Mouse (Mus musculus): ENCODE results near the gene 1110008P14Rik. TPM values are rescaled to one million over a fixed set of nuclear protein-coding genes. Genes with fewer than 3 reads are reported as not detected.

1110008P14Rik gene
- 104 TPM for polyA plus RNA-seq (2012; fragmentation: generic; extraction: Trizol)
- long read RNA-seq, experiment 1, transcript 1110008P14Rik-201 (2 exons, 680 nt), result major isoform, 61 of 63 reads
- long read RNA-seq, experiment 1, partial matches to known transcripts, result 1 of 63 reads
- long read RNA-seq, experiment 1, other reads (novel, unspliced or antisense), result 0 of 63 reads
- long read RNA-seq, experiment 2, transcript 1110008P14Rik-201 (2 exons, 680 nt), result major isoform, 9 of 13 reads
- long read RNA-seq, experiment 2, partial matches to known transcripts, result 0 of 13 reads
- long read RNA-seq, experiment 2, other reads (novel, unspliced or antisense), result 3 of 13 reads

GRCm38 (mm10) chr2:32381775-32382223 is at the start of gene 1110008P14Rik:
1110008P14Rik (minus strand) TSS chr2:32381938.
- no peak for TF ChIP-seq FOSL1 (IDR thresholded peaks at IDR 0.05; ENCODE audit: insufficient read depth, low read length, poor library complexity, severe bottlenecking)
- TF ChIP-seq MAX (IDR thresholded peaks at IDR 0.05), result peak; percentile 68
- TF ChIP-seq MYOG (IDR thresholded peaks at IDR 0.05; ENCODE audit: control insufficient read depth, extremely low read depth, insufficient read length), result no peak
- peaks cover 20% of the 10 kb centered on the region for H3K36me3 ChIP-seq (ENCODE audit: control insufficient read depth, insufficient read depth)
- no peaks in the 10 kb centered on the region for H3K79me3 ChIP-seq (ENCODE audit: low read depth)
- H3K27me3 ChIP-seq (ENCODE audit: control insufficient read depth, insufficient read depth, insufficient read length), result peaks cover 8% of the 10 kb centered on the region
- H3ac ChIP-seq (ENCODE audit: control insufficient read depth, insufficient read length, low read depth), result peak within 1 kb of the TSS; percentile 73
- H3K4me3 ChIP-seq (ENCODE audit: insufficient read depth, poor library complexity, severe bottlenecking), result peak within 1 kb of the TSS; percentile 61
- peaks cover 14% of the 10 kb centered on the region for H3K79me2 ChIP-seq (ENCODE audit: control insufficient read depth, insufficient read depth)

GRCm38 (mm10) chr2:32430701-32431676 is 49.3 kb upstream of the 1110008P14Rik start:
- TF ChIP-seq FOSL1 (IDR thresholded peaks at IDR 0.05; ENCODE audit: insufficient read depth, low read length, poor library complexity, severe bottlenecking), result no peak
- no peak for TF ChIP-seq MYOD1 (IDR thresholded peaks at IDR 0.05; ENCODE audit: control insufficient read depth, insufficient read length, low read depth)
- no peak for TF ChIP-seq USF1 (IDR thresholded peaks at IDR 0.05; ENCODE audit: low read depth)
- no peak for TF ChIP-seq CEBPB (IDR thresholded peaks at IDR 0.05; ENCODE audit: low read depth)
- no peak for TF ChIP-seq MAX (IDR thresholded peaks at IDR 0.05)
- TF ChIP-seq CTCF (IDR thresholded peaks at IDR 0.05; ENCODE audit: control insufficient read depth, insufficient read depth, insufficient read length), result no peak
- no peak for TF ChIP-seq MYOG (IDR thresholded peaks at IDR 0.05; ENCODE audit: control insufficient read depth, extremely low read depth, insufficient read length)
- peaks cover 45% of the 10 kb centered on the region for H3K79me3 ChIP-seq (ENCODE audit: low read depth)
- H3K36me3 ChIP-seq (ENCODE audit: control insufficient read depth, insufficient read depth), result no peaks in the 10 kb centered on the region

DNA sequence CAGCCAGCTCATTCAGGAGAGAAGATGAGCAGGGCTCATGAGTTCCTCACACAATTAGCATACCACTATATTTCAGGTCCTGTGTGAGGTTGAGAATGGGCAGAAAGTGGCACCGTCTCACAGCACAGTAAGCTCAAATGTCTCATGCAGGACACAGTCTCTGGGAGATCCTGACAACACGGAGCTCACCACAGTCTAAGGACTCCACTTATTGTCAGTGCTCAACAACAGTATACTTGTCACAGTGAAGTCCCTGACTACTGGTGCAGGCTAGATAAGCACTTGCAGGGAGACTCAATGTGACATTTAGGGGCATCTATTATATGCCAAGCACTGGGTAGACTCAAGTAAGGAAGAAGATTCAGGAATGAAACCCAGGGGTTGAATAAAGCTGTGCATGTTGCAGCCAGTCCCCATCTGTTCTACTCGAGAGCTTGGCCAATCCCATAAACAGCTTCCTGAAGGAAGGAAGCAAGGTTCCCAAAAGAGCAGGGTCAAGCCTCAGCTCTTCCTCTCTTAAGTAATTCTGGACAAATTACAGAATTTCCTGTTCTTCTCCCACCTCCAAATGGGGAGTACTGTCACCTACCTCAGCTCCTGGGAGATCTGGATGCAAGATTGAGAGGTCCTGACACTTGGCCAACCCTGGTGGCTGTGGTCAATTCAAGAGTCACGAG is 47.6 kb upstream of the 1110008P14Rik start:
- Histone ChIP-seq H3K4me3 (ENCODE audit: insufficient read depth, poor library complexity, severe bottlenecking) (no peak overlapping the region), H3K27me3 (ENCODE audit: control insufficient read depth, insufficient read depth, insufficient read length) (no peaks in the 10 kb centered on the region), H3K79me2 (ENCODE audit: control insufficient read depth, insufficient read depth) (peaks cover 96% of the 10 kb centered on the region), H3K36me3 (ENCODE audit: control insufficient read depth, insufficient read depth) (no peaks in the 10 kb centered on the region), H3K79me3 (ENCODE audit: low read depth) (peaks cover 33% of the 10 kb centered on the region), H3ac (ENCODE audit: control insufficient read depth, insufficient read length, low read depth) (no peak overlapping the region)
- TF ChIP-seq MYOD1 (IDR thresholded peaks at IDR 0.05; ENCODE audit: control insufficient read depth, insufficient read length, low read depth) (no peak), CEBPB (IDR thresholded peaks at IDR 0.05; ENCODE audit: low read depth) (no peak), USF1 (IDR thresholded peaks at IDR 0.05; ENCODE audit: low read depth) (no peak), MYOG (IDR thresholded peaks at IDR 0.05; ENCODE audit: control insufficient read depth, extremely low read depth, insufficient read length) (no peak), CTCF (IDR thresholded peaks at IDR 0.05; ENCODE audit: control insufficient read depth, insufficient read depth, insufficient read length) (no peak), FOSL1 (IDR thresholded peaks at IDR 0.05; ENCODE audit: insufficient read depth, low read length, poor library complexity, severe bottlenecking) (no peak), MAX (IDR thresholded peaks at IDR 0.05) (no peak)

More at GRCm38 (mm10) chr2:32430701-32431676, 49.3 kb upstream of the 1110008P14Rik start:
- Histone ChIP-seq H3ac (ENCODE audit: control insufficient read depth, insufficient read length, low read depth) (no peak overlapping the region), H3K4me3 (ENCODE audit: insufficient read depth, poor library complexity, severe bottlenecking) (no peak overlapping the region), H3K79me2 (ENCODE audit: control insufficient read depth, insufficient read depth) (peaks cover 96% of the 10 kb centered on the region), H3K27me3 (ENCODE audit: control insufficient read depth, insufficient read depth, insufficient read length) (no peaks in the 10 kb centered on the region)

- TF ChIP-seq MAX (IDR thresholded peaks at IDR 0.05) (no peak), CTCF (IDR thresholded peaks at IDR 0.05; ENCODE audit: control insufficient read depth, insufficient read depth, insufficient read length) (no peak), CEBPB (IDR thresholded peaks at IDR 0.05; ENCODE audit: low read depth) (no peak), FOSL1 (IDR thresholded peaks at IDR 0.05; ENCODE audit: insufficient read depth, low read length, poor library complexity, severe bottlenecking) (no peak), MYOG (IDR thresholded peaks at IDR 0.05; ENCODE audit: control insufficient read depth, extremely low read depth, insufficient read length) (no peak), MYOD1 (IDR thresholded peaks at IDR 0.05; ENCODE audit: control insufficient read depth, insufficient read length, low read depth) (no peak), USF1 (IDR thresholded peaks at IDR 0.05; ENCODE audit: low read depth) (no peak)
- H3K4me3 ChIP-seq (ENCODE audit: insufficient read depth, poor library complexity, severe bottlenecking), result no peak overlapping the region
- H3ac ChIP-seq (ENCODE audit: control insufficient read depth, insufficient read length, low read depth), result no peak overlapping the region
- no peaks in the 10 kb centered on the region for H3K36me3 ChIP-seq (ENCODE audit: control insufficient read depth, insufficient read depth)
- H3K79me3 ChIP-seq (ENCODE audit: low read depth), result peaks cover 28% of the 10 kb centered on the region
- H3K27me3 ChIP-seq (ENCODE audit: control insufficient read depth, insufficient read depth, insufficient read length), result no peaks in the 10 kb centered on the region
- H3K79me2 ChIP-seq (ENCODE audit: control insufficient read depth, insufficient read depth), result peaks cover 90% of the 10 kb centered on the region
These were observed 46.6 kb upstream of the 1110008P14Rik start for GRCm38 (mm10) chr2:32428262-32428722.

DNA sequence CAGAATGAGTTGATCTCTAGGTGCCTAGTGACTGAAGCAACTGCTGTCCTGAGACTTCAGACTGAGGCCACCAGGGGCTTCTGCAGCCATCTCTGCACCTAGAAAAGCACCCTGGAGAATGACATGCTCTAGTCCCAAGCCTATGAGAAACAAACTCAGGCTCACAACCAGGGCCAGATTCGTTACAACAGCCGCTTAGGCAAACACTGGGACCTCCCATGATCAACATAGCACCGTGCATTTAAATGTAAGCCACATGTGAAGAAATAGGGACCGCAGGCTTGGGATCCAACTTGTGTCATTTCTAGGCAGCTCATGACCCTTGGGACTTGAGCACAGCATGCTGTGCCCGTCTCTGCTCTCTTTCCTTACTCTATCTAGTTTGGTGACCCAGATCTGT is 46.0 kb upstream of the 1110008P14Rik start:
- peaks cover 30% of the 10 kb centered on the region for H3K79me3 ChIP-seq (ENCODE audit: low read depth)
- peaks cover 90% of the 10 kb centered on the region for H3K79me2 ChIP-seq (ENCODE audit: control insufficient read depth, insufficient read depth)
- no peak overlapping the region for H3K4me3 ChIP-seq (ENCODE audit: insufficient read depth, poor library complexity, severe bottlenecking)
- H3K27me3 ChIP-seq (ENCODE audit: control insufficient read depth, insufficient read depth, insufficient read length), result no peaks in the 10 kb centered on the region
- no peaks in the 10 kb centered on the region for H3K36me3 ChIP-seq (ENCODE audit: control insufficient read depth, insufficient read depth)
- no peak for TF ChIP-seq CEBPB (IDR thresholded peaks at IDR 0.05; ENCODE audit: low read depth)
- no peak for TF ChIP-seq CTCF (IDR thresholded peaks at IDR 0.05; ENCODE audit: control insufficient read depth, insufficient read depth, insufficient read length)
- TF ChIP-seq MAX (IDR thresholded peaks at IDR 0.05), result no peak
- TF ChIP-seq FOSL1 (IDR thresholded peaks at IDR 0.05; ENCODE audit: insufficient read depth, low read length, poor library complexity, severe bottlenecking), result no peak
- no peak for TF ChIP-seq MYOD1 (IDR thresholded peaks at IDR 0.05; ENCODE audit: control insufficient read depth, insufficient read length, low read depth)
- TF ChIP-seq MYOG (IDR thresholded peaks at IDR 0.05; ENCODE audit: control insufficient read depth, extremely low read depth, insufficient read length), result no peak
- no peak for TF ChIP-seq USF1 (IDR thresholded peaks at IDR 0.05; ENCODE audit: low read depth)
- no peak overlapping the region for H3ac ChIP-seq (ENCODE audit: control insufficient read depth, insufficient read length, low read depth)
